Mouse (Mus musculus): Measurements from ENCODE around the gene Becn1. TPM values are rescaled to one million over a fixed set of nuclear protein-coding genes. Genes with fewer than 3 reads are reported as not detected.

Gene Becn1
- total and polyA plus RNA-seq, 3 experiments, result 122 to 167 TPM; not detected in 1

DNA sequence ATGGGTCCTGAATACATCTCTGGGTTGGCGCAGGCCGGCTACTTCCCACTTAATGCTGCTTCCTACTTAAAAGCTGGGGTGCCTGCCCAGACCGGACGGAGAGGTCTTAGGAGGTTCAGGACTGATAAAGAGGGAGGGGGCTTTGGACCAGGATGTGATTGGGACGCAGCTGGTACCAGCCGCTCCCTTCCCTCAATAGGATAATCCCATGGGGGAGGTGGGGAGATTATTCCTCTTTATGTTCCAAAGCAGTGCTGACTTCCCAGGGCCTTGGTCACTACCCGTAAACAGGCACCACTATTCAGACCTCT is 55.4 kb downstream of the Becn1 start:
- Histone ChIP-seq H3K36me3 (ENCODE audit: control insufficient read depth in 1 of 2, insufficient read depth in 2 of 2, low read length in 2 of 2) (no peaks in the 10 kb centered on the region), H3K4me3 (ENCODE audit: control insufficient read depth in 1 of 2, insufficient read depth in 1 of 2, low read depth in 2 of 2, low read length in 2 of 2) (no peak overlapping the region), H3K27me3 (ENCODE audit: control insufficient read depth in 1 of 2, insufficient read depth in 2 of 2, low read length in 2 of 2) (peaks cover 0 to 5% of the 10 kb centered on the region in 2 experiments; a peak in 3 of 4 replicates), H3K9ac (ENCODE audit: control insufficient read depth, low read depth, low read length, poor library complexity, severe bottlenecking) (no peak overlapping the region), H3K79me2 (ENCODE audit: control insufficient read depth, insufficient read depth, low read length, poor library complexity) (no peaks in the 10 kb centered on the region), H3K27ac (ENCODE audit: control insufficient read depth, low read depth, low read length) (no peak overlapping the region), H3K9me3 (replicated peaks; ENCODE audit: insufficient read depth, low read length) (no peaks in the 10 kb centered on the region), H3K4me1 (ENCODE audit: control insufficient read depth in 1 of 2, insufficient read depth in 2 of 2, low read length in 2 of 2) (peaks cover 0 to 4% of the 10 kb centered on the region in 2 experiments; a peak in 1 of 4 replicates)
- no peak for DNase-seq (ENCODE audit: low read depth, low spot score)
- TF ChIP-seq CHD2 (IDR thresholded peaks at IDR 0.05; ENCODE audit: low read length) (no peak), CHD1 (IDR thresholded peaks at IDR 0.05; ENCODE audit: low read depth, low read length) (no peak), USF1 (IDR thresholded peaks at IDR 0.05; ENCODE audit: low read depth, low read length) (no peak), POLR2A (IDR thresholded peaks at IDR 0.05; ENCODE audit: control insufficient read depth in 1 of 2, insufficient read depth in 1 of 2, low read depth in 1 of 2, low read length in 2 of 2, poor library complexity in 1 of 2) (no peak), ZMIZ1 (IDR thresholded peaks at IDR 0.05; ENCODE audit: low read depth, low read length) (no peak), ZNF384 (IDR thresholded peaks at IDR 0.05; ENCODE audit: low read depth, low read length) (no peak), JUND (IDR thresholded peaks at IDR 0.05; ENCODE audit: low read depth, low read length) (no peak), SMC3 (IDR thresholded peaks at IDR 0.05; ENCODE audit: low read depth, low read length) (no peak), NELFE (IDR thresholded peaks at IDR 0.05; ENCODE audit: low read depth, low read length) (no peak), UBTF (IDR thresholded peaks at IDR 0.05; ENCODE audit: borderline replicate concordance, insufficient read depth, low read depth, low read length) (no peak), E2F4 (IDR thresholded peaks at IDR 0.05; ENCODE audit: borderline replicate concordance, low read depth, low read length) (no peak), KAT2A (conservative IDR thresholded peaks at IDR 0.05; ENCODE audit: low read depth, low read length) (no peak)

DNA sequence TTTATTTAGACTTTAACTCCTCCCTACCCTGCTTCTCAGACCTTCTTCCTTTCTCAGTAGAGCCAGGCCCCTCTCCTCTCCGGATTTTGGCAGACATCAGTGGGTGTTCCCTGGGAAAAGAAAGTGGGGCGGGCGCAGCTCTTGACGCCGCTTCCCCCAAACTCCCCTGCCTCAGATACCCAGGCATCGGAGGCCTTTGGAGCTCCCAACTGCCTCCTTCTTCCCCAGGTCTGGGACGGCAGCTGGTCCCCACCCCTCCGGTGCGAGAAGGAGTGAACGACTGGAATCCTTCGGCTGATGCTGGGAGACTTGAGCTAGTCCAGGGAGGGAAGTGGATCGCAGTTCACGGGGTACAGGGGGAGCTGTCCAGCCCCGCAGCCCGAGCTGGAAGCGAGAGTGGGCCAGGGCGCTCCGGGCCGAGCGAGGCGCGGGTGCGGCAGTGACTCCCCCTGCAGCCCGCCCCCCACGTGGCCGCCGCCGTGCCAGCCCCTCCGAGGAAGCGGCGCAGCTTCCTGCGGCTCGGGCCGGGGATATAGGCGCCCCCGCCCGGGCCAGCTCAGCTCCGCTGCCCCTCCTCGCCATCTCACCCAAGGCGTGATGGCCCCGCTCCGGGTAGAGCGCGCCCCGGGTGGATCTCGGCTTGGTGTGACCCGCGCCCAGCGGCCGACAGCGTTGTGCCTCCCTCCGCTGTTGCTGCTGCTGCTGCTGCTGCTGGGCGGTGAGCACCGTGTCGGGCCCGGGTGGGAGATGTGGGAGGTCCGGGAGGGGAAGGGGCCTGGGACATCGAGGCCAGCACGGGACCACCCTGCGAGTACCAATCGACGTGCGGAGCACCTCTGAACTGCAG is 56.0 kb downstream of the Becn1 start, which contains the start of gene Ramp2:
Gene Ramp2, plus strand, starts transcription at position 174 of the 847 bp plus-strand sequence.
- Histone ChIP-seq H3K27ac (ENCODE audit: control insufficient read depth, low read depth, low read length) (no peak within 1 kb of the TSS), H3K4me3 (ENCODE audit: control insufficient read depth in 1 of 2, insufficient read depth in 1 of 2, low read depth in 2 of 2, low read length in 2 of 2) (no peak within 1 kb of the TSS), H3K36me3 (ENCODE audit: control insufficient read depth in 1 of 2, insufficient read depth in 2 of 2, low read length in 2 of 2) (no peaks in the 10 kb centered on the region), H3K27me3 (ENCODE audit: control insufficient read depth in 1 of 2, insufficient read depth in 2 of 2, low read length in 2 of 2) (peaks cover 0 to 5% of the 10 kb centered on the region in 2 experiments; a peak in 3 of 4 replicates), H3K4me1 (ENCODE audit: control insufficient read depth in 1 of 2, insufficient read depth in 2 of 2, low read length in 2 of 2) (peaks cover 0 to 4% of the 10 kb centered on the region in 2 experiments; a peak in 1 of 4 replicates), H3K9me3 (replicated peaks; ENCODE audit: insufficient read depth, low read length) (no peaks in the 10 kb centered on the region), H3K9ac (ENCODE audit: control insufficient read depth, low read depth, low read length, poor library complexity, severe bottlenecking) (no peak within 1 kb of the TSS), H3K79me2 (ENCODE audit: control insufficient read depth, insufficient read depth, low read length, poor library complexity) (no peaks in the 10 kb centered on the region)
- no peak for TF ChIP-seq ELF1 (IDR thresholded peaks at IDR 0.05; ENCODE audit: low read depth, low read length)
- TF ChIP-seq TBP (IDR thresholded peaks at IDR 0.05; ENCODE audit: low read depth, low read length), result no peak
- no peak for DNase-seq (ENCODE audit: low read depth, low spot score)

DNA sequence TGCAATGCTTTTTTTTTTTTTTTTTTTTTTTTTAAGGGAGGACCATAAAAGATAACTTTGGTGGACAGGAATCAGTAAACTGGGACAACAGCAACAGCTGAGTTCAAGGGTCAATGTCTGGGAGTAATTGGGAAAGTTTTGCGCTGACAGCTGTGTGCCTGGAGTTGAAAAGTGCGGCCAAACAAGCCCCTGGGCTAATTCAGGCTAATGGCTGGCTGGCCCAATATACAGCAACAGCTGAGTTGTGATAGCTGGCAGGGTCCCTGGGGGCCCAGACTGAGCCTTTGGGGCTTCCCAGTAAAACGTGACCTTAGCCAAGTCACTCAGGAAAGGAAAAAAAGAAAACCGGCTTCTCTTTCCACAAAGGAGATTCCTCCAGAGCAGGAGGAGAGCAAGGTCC is 57.0 kb downstream of the Becn1 start:
- H3K9ac ChIP-seq (ENCODE audit: control insufficient read depth, low read depth, low read length, poor library complexity, severe bottlenecking), result no peak overlapping the region
- H3K79me2 ChIP-seq (ENCODE audit: control insufficient read depth, insufficient read depth, low read length, poor library complexity), result no peaks in the 10 kb centered on the region
- H3K4me1 ChIP-seq (ENCODE audit: control insufficient read depth in 1 of 2, insufficient read depth in 2 of 2, low read length in 2 of 2), result peaks cover 0 to 4% of the 10 kb centered on the region in 2 experiments; a peak in 1 of 4 replicates
- no peak for DNase-seq (ENCODE audit: low read depth, low spot score)
- H3K9me3 ChIP-seq (replicated peaks; ENCODE audit: insufficient read depth, low read length), result no peaks in the 10 kb centered on the region
- no peak overlapping the region for H3K4me3 ChIP-seq (ENCODE audit: control insufficient read depth in 1 of 2, insufficient read depth in 1 of 2, low read depth in 2 of 2, low read length in 2 of 2)
- peaks cover 0 to 5% of the 10 kb centered on the region in 2 experiments; a peak in 3 of 4 replicates for H3K27me3 ChIP-seq (ENCODE audit: control insufficient read depth in 1 of 2, insufficient read depth in 2 of 2, low read length in 2 of 2)
- no peak overlapping the region for H3K27ac ChIP-seq (ENCODE audit: control insufficient read depth, low read depth, low read length)
- H3K36me3 ChIP-seq (ENCODE audit: control insufficient read depth in 1 of 2, insufficient read depth in 2 of 2, low read length in 2 of 2), result no peaks in the 10 kb centered on the region
- TF ChIP-seq ZNF384 (IDR thresholded peaks at IDR 0.05; ENCODE audit: low read depth, low read length) (peak; percentile 59; the same call in 1 of the 2 replicates), POLR2AphosphoS2 (IDR thresholded peaks at IDR 0.05; ENCODE audit: low read length) (no peak)
